Mouse (Mus musculus) cortical plate, adult 2 months (tissue): Measurements from ENCODE around the gene Plxdc2. TPM values are rescaled to one million over a fixed set of nuclear protein-coding genes. Genes with fewer than 3 reads are reported as not detected.

ENCODE experiments used
- H3K27ac ChIP-seq: fragments of 200-500 bp; 2 replicates; pipeline ENCODE4 v1.5.1; 2012; ENCODE audit warnings: low read length, control low read depth, inconsistent platforms; ENCODE audit not compliant: insufficient read depth
- H3K4me1 ChIP-seq: fragments of 200-500 bp; 2 replicates; pipeline ENCODE4 v1.6.1; 2011; ENCODE audit warnings: low read length; ENCODE audit not compliant: control insufficient read depth, insufficient read depth
- H3K4me3 ChIP-seq: fragments of 200-500 bp; 2 replicates; pipeline ENCODE4 v1.5.1; 2011; ENCODE audit warnings: mild to moderate bottlenecking, low read length, control low read depth; ENCODE audit not compliant: insufficient read depth
- CTCF ChIP-seq: fragments of 200-500 bp; IDR thresholded peaks from 2 replicates; pipeline ENCODE4 v1.5.1; 2011; ENCODE audit warnings: mild to moderate bottlenecking, control low read depth, low read length; ENCODE audit not compliant: insufficient read depth; ENCODE audit errors: extremely low read depth
- POLR2A ChIP-seq: fragments of 200-500 bp; IDR thresholded peaks from 2 replicates; pipeline ENCODE4 v1.6.1; 2011; ENCODE audit warnings: mild to moderate bottlenecking, low read length, control low read depth; ENCODE audit not compliant: insufficient read depth; ENCODE audit errors: extremely low read depth
- polyA plus RNA-seq: library from polyadenylated mRNA; depleted of rRNA; stranded (reverse); fragments of >200 nt; gene quantifications from 2 replicates; pipeline ENCODE4 v1.2.3, GENCODE M21; 2012

Gene Plxdc2
- polyA plus RNA-seq, 1 experiment: 19.1 TPM

GRCm38 (mm10) chr2:16459490-16459889 lies 103.4 kb downstream of the Plxdc2 start:
- TF ChIP-seq CTCF: no peak
- TF ChIP-seq POLR2A: no peak
- no peak overlapping the region for H3K27ac ChIP-seq
- H3K4me1 ChIP-seq: no peaks in the 10 kb centered on the region; the same call in 1 of the 2 replicates
- no peak overlapping the region for H3K4me3 ChIP-seq

- no peak overlapping the region for H3K4me3 ChIP-seq
- TF ChIP-seq POLR2A (no peak), CTCF (no peak)
- no peak overlapping the region for H3K27ac ChIP-seq
- peaks cover 2% of the 10 kb centered on the region; the same call in 1 of the 2 replicates for H3K4me1 ChIP-seq
Measured at GRCm38 (mm10) chr2:16470099-16470498, 114.0 kb downstream of the Plxdc2 start.

GRCm38 (mm10) chr2:16483943-16484342 lies 127.8 kb downstream of the Plxdc2 start:
- TF ChIP-seq POLR2A (no peak), CTCF (no peak)
- no peaks in the 10 kb centered on the region for H3K4me1 ChIP-seq
- H3K27ac ChIP-seq: no peak overlapping the region
- H3K4me3 ChIP-seq: no peak overlapping the region

DNA sequence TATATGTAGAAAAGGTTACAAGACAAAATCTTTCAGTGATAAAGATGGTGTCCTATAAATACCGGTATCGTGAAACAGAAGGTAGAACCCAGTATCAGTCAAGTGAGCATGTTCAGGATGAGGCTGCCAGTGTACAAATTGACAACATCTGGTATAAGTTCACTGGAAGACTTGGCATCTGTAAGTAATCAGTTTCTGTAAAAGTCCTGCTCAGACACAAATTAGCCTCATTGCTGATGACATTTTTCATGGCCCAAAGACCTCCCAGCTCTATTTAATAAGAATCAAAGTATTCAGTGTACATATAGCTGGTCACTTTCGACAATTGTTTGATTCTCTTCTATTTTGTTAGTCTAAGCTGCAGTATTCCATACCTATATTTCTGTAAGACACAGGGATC lies 129.9 kb downstream of the Plxdc2 start:
- TF ChIP-seq POLR2A (no peak), CTCF (no peak)
- Histone ChIP-seq H3K27ac (no peak overlapping the region), H3K4me1 (no peaks in the 10 kb centered on the region), H3K4me3 (no peak overlapping the region)

DNA sequence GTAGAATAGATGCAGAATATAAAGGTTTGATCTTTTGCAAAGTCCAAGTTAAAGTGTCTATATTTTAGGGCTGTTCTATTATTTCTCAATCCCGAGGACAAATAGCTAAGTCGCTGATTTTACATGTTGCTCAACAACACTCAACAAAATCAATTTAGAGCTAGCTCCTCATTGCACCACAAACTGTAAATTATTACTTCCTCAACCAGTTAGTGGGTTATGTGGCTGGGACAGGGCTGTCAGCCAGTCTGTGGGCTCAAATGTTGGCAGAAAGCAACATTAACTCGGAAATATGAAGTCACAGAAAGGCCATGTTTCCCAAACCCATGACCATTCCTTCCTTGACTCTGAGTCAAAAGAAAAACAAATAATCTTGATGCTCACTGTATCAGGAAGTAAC lies 135.1 kb downstream of the Plxdc2 start:
- no peaks in the 10 kb centered on the region for H3K4me1 ChIP-seq
- no peak overlapping the region for H3K4me3 ChIP-seq
- H3K27ac ChIP-seq: no peak overlapping the region
- no peak for TF ChIP-seq POLR2A
- TF ChIP-seq CTCF: no peak

- Histone ChIP-seq H3K4me3 (no peak overlapping the region), H3K4me1 (no peaks in the 10 kb centered on the region), H3K27ac (no peak overlapping the region)
- TF ChIP-seq CTCF: no peak
- no peak for TF ChIP-seq POLR2A
Measured at GRCm38 (mm10) chr2:16502843-16503242, 146.7 kb downstream of the Plxdc2 start.

- TF ChIP-seq CTCF (no peak), POLR2A (no peak)
- H3K27ac ChIP-seq: no peak overlapping the region
- H3K4me1 ChIP-seq: no peaks in the 10 kb centered on the region
- no peak overlapping the region for H3K4me3 ChIP-seq
Measured at GRCm38 (mm10) chr2:16507540-16508230, 151.6 kb downstream of the Plxdc2 start.

DNA sequence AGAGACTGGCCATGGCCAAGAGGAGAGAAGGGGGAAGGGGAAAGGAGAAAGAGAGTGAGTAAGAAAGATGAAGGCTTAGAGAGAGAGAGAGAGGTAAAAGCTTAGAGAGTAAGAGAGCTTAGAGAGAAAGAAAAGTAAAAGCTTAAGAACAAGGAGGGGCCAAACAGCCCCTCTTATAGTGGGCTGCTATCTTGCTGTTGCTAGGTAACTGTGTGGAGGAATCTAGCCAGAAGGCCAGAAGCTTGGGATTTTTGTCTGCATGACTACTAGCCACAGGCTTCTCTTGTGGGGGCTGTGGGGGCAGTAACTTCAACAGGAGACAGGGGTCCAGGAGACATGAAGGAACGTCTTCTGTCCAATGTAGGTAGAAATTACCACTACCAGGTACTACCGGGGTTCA lies 162.0 kb downstream of the Plxdc2 start:
- H3K27ac ChIP-seq: no peak overlapping the region
- TF ChIP-seq CTCF: no peak
- no peak for TF ChIP-seq POLR2A
- no peaks in the 10 kb centered on the region for H3K4me1 ChIP-seq
- H3K4me3 ChIP-seq: no peak overlapping the region

DNA sequence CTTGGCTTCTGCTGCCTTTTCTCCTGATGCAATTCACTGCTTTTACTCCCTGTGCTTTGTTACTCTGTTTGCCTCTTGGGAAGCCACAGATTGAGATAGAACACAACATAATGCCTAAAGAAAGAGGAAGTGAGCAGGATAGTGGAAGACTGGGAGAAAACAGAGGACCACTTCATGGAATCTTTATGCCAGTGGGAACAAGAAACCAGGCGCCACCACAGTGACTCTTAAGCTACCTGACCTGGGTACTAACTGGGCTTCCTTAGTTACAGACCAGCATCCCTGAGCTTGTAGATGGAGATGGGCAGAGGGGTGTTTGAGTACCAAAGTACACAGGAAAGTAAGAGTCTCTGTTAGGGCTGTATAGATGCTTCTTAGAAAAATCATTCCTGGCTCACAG lies 167.3 kb downstream of the Plxdc2 start:
- no peaks in the 10 kb centered on the region; the same call in 1 of the 2 replicates for H3K4me1 ChIP-seq
- TF ChIP-seq CTCF (no peak), POLR2A (no peak)
- no peak overlapping the region for H3K4me3 ChIP-seq
- no peak overlapping the region for H3K27ac ChIP-seq

- H3K4me1 ChIP-seq: no peaks in the 10 kb centered on the region
- H3K27ac ChIP-seq: no peak overlapping the region
- TF ChIP-seq CTCF: no peak
- no peak for TF ChIP-seq POLR2A
- H3K4me3 ChIP-seq: no peak overlapping the region
Measured at GRCm38 (mm10) chr2:16532244-16532643, 176.1 kb downstream of the Plxdc2 start.
